Mouse (Mus musculus): ENCODE results near the gene Alkbh2.

- TF ChIP-seq MYOD1 (IDR thresholded peaks at IDR 0.05; ENCODE audit: control insufficient read depth, insufficient read length, low read depth) (no peak), CTCF (IDR thresholded peaks at IDR 0.05; ENCODE audit: control insufficient read depth, insufficient read depth, insufficient read length) (no peak), MAX (IDR thresholded peaks at IDR 0.05) (no peak), MYOG (IDR thresholded peaks at IDR 0.05; ENCODE audit: control insufficient read depth, extremely low read depth, insufficient read length) (no peak), FOSL1 (IDR thresholded peaks at IDR 0.05; ENCODE audit: insufficient read depth, low read length, poor library complexity, severe bottlenecking) (no peak), USF1 (IDR thresholded peaks at IDR 0.05; ENCODE audit: low read depth) (no peak), CEBPB (IDR thresholded peaks at IDR 0.05; ENCODE audit: low read depth) (no peak)
Measured at GRCm38 (mm10) chr5:114085501-114085900, 42.5 kb downstream of the Alkbh2 start.
